Mouse (Mus musculus): ENCODE results near the gene Cacna1a. TPM values are rescaled to one million over a fixed set of nuclear protein-coding genes. Genes with fewer than 3 reads are reported as not detected.

Cacna1a gene
- polyA plus RNA-seq, 1 experiment from 2014 or later = 3.8 TPM

GRCm38 (mm10) chr8:84689091-84689915 lies 301.1 kb downstream of the Cacna1a start:
- peaks cover 11% of the 10 kb centered on the region for H3K4me1 ChIP-seq (ENCODE audit: insufficient read depth)
- peak overlapping the region; percentile 89 for H3K4me3 ChIP-seq (ENCODE audit: low read depth, low read length)
- H3K9me3 ChIP-seq (ENCODE audit: low read depth, low read length) = no peaks in the 10 kb centered on the region
- ATAC-seq (ENCODE audit: insufficient read depth) (peak; percentile 83), DNase-seq (peak; percentile 95)
- peak overlapping the region; percentile 93 for H3K4me2 ChIP-seq
- peak overlapping the region; percentile 75 for H3K9ac ChIP-seq
- H3K36me3 ChIP-seq (ENCODE audit: insufficient read depth) = peaks cover 37% of the 10 kb centered on the region
- TF ChIP-seq CTCF (IDR thresholded peaks at IDR 0.05; ENCODE audit: low read depth) = peak; percentile 29; the same call in 1 of the 2 replicates
- no peaks in the 10 kb centered on the region for H3K27me3 ChIP-seq (ENCODE audit: insufficient read depth, low read length)
- H3K27ac ChIP-seq (ENCODE audit: low read depth) = peak overlapping the region; percentile 78; the same call in 1 of the 2 replicates
- under 1% methylated on average over 47 of the region's 47 CpGs for WGBS

Other genes starting within 250 kb of the Cacna1a start
- 17.3 and 23.6 TPM in 2 replicates for gene Cc2d1a, start 240.5 kb upstream of the Cacna1a start, polyA plus RNA-seq (2014; fragmentation: Nextera tagmentation; extraction: Ambion mirVana)
- 0.66 and 0.99 TPM in 2 replicates for gene 4930432K21Rik, start 240.4 kb upstream of the Cacna1a start, polyA plus RNA-seq (2014; fragmentation: Nextera tagmentation; extraction: Ambion mirVana)
- gene Nanos3, start 203.2 kb upstream of the Cacna1a start, polyA plus RNA-seq (2014; fragmentation: Nextera tagmentation; extraction: Ambion mirVana) = 2.8 and 4.2 TPM in 2 replicates
- gene Zswim4, start 151.4 kb upstream of the Cacna1a start, polyA plus RNA-seq (2014; fragmentation: Nextera tagmentation; extraction: Ambion mirVana) = 13.9 and 14.4 TPM in 2 replicates
- gene D8Ertd738e, start 138.7 kb upstream of the Cacna1a start, polyA plus RNA-seq (2014; fragmentation: Nextera tagmentation; extraction: Ambion mirVana) = 377 and 384 TPM in 2 replicates
- gene Mri1, start 131.1 kb upstream of the Cacna1a start, polyA plus RNA-seq (2014; fragmentation: Nextera tagmentation; extraction: Ambion mirVana) = 67.4 and 72.8 TPM in 2 replicates
- 18.5 and 20.4 TPM in 2 replicates for gene Ccdc130, start 118.1 kb upstream of the Cacna1a start, polyA plus RNA-seq (2014; fragmentation: Nextera tagmentation; extraction: Ambion mirVana)